Comparison of ENCODE assay signal across 17 mouse cellular contexts in genomic region chr4:106818332-106818731, GRCm38 (mm10).
"Had no signal": no experiment of that assay in that cellular context is flagged by ENCODE, and none has a peak within 500 bp of the region (broad histone marks: within the 10 kb centered on the region; RNA-seq: fewer than 3 reads in every experiment).

No protein-coding gene starts in this region.

- H3K27ac ChIP-seq: midbrain, embryonic 10.5 days; midbrain, embryonic 12.5 days; neural tube, embryonic 13.5 days; neural tube, embryonic 15.5 days had no signal

- DNase-seq: lung, adult 18-20 months; lung, embryonic 14.5 days; lung, postnatal 10 days; lung, postnatal 4 days; midbrain, embryonic 14.5 days; retina, postnatal 1 day; right cerebral cortex, adult 18-20 months; right cerebral cortex, postnatal 25 days; right cerebral cortex, postnatal 4 days; spleen, adult 18-20 months; thymus, adult 2 months; thymus, postnatal 25 days had no signal

- H3K9me3 ChIP-seq: midbrain, embryonic 10.5 days; midbrain, embryonic 12.5 days; neural tube, embryonic 13.5 days; neural tube, embryonic 15.5 days had no signal

- H3K27me3 ChIP-seq: neural tube, embryonic 13.5 days; neural tube, embryonic 15.5 days had no signal

- H3K4me3 ChIP-seq: midbrain, embryonic 10.5 days; midbrain, embryonic 12.5 days; myocyte; neural tube, embryonic 13.5 days; neural tube, embryonic 15.5 days had no signal

- H3K36me3 ChIP-seq: midbrain, embryonic 10.5 days; midbrain, embryonic 12.5 days; neural tube, embryonic 13.5 days; neural tube, embryonic 15.5 days had no signal
